Mouse (Mus musculus) brain, embryonic 14.5 days (tissue): ENCODE data around the gene Dock10.

ENCODE experiments used
- CTCF ChIP-seq: fragments of 200-500 bp; IDR thresholded peaks from 2 replicates; pipeline ENCODE4 v1.5.1; 2012; ENCODE audit warnings: inconsistent platforms, mild to moderate bottlenecking, moderate library complexity, borderline replicate concordance; ENCODE audit not compliant: insufficient read depth, insufficient read length; ENCODE audit errors: extremely low read depth
- POLR2A ChIP-seq: fragments of 200-500 bp; IDR thresholded peaks from 2 replicates; pipeline ENCODE4 v1.6.1; 2012; ENCODE audit warnings: mild to moderate bottlenecking, inconsistent platforms, borderline replicate concordance; ENCODE audit not compliant: poor library complexity, insufficient read depth, insufficient read length, severe bottlenecking; ENCODE audit errors: extremely low read depth

DNA sequence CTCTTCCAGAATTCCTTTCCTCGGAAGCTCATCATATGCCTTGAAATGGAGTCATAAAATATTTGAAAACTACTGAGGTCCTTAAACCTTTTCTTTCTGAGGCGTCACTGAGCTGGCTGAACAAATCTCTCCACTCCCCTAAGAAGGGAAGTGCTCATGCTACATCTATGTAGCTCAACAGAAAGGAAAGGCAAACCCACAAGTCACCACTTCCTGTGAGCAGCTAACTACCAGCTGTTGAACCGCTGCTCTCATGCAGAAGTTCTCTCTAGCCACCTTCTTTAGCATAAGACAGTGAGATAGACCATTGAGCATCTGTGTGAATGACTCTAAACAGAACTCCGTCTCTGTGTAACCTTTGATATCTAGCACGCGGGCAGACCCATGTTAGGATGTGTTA lies 93.2 kb downstream of the Dock10 start:
- TF ChIP-seq CTCF (no peak), POLR2A (no peak)
